Mouse (Mus musculus) liver, embryonic 14.5 days (tissue): Measurements from ENCODE around the gene Trim37.

Experiments used
- CTCF ChIP-seq: IDR thresholded peaks from 2 replicates; pipeline ENCODE4 v1.5.1; 2016; ENCODE audit warnings: antibody characterized with exemption, low read depth, control low read depth
- EP300 ChIP-seq: IDR thresholded peaks from 2 replicates; pipeline ENCODE4 v1.6.1; 2016; ENCODE audit warnings: antibody characterized with exemption, low read depth

DNA sequence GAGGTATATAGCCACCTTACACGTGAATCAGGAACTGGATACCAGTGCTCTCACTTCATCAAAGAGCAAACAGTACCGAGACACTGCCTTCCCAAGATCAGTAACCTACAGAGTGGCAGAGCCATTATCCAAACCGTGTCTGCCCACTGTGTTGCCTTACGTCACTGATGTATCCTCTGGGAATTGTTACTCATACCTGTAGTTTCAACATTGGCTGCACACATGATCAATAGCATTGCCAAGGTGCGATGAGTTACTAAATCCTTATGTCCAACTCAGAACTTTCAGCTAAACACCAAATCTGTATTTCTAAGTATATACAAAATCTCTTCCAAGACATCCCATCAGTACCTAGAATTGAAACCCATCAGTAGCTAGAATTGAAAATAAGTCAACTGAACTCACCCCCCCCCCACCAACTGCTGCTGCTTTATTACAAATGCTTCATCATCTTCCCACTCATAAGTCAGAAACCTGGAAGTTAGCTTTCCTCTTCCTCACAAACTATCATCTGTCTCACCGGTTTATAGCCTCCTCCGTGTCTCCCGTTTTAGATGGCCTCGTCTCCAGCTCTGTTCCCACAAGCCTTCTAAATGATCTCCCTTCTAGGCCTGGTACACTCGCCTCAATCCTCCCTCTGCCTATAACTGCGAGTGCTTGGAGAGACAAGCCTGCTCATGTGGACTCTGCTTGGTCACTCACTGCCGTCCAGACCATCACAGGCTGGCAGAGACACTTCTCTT is 108.0 kb downstream of the Trim37 start:
- TF ChIP-seq CTCF (no peak), EP300 (no peak)
